In the genomic region with DNA sequence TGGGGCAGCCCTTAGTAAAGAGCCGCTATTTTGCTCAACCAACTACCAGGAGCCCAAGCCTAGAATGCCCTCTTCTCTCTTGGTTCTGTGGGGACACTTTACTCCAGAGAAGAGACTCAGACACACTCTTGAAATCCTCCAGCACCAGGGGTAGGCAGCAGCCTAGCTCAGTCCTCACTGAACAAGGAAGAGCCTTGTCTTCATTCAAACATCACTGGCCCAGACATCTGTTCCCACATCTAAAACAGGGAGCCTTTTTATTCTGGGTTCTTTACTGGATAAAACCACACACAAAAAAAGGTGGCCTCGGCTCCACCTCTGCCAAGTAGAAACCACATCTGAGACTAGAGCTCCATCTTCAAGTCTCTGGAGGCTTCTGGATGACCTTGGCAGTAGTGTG, we compare ENCODE assay signal across 16 mouse cellular contexts.
DNase-seq lines count a peak whose midpoint lies in the region; ATAC-seq and TF ChIP-seq lines count a peak whose summit lies in the region.
"Had no signal": no experiment of that assay in that cellular context is flagged by ENCODE, and none has a peak within 500 bp of the region (broad histone marks: within the 10 kb centered on the region; RNA-seq: fewer than 3 reads in every experiment).

No protein-coding gene starts in this region.

- TF ChIP-seq CTCF in left cerebral cortex, adult 2 months (IDR thresholded peaks at IDR 0.05) = no peak

- H3K4me3 ChIP-seq in left cerebral cortex, adult 2 months = no peak overlapping the region
- H3K4me3 ChIP-seq: forebrain, embryonic 15.5 days; hindbrain, embryonic 15.5 days had no signal

- peak; percentile 51 for ATAC-seq in frontal cortex, adult (ENCODE audit: low TSS enrichment)
- ATAC-seq: CD4-positive, CD25-positive, alpha-beta regulatory T cell, adult 4 months had no signal

- H3K27ac ChIP-seq in left cerebral cortex, adult 2 months = peak overlapping the region; percentile 59
- H3K27ac ChIP-seq: embryonic facial prominence, embryonic 12.5 days; embryonic facial prominence, embryonic 15.5 days; forebrain, embryonic 12.5 days; forebrain, embryonic 15.5 days; hindbrain, embryonic 12.5 days; hindbrain, embryonic 15.5 days had no signal

- DNase-seq in frontal cortex, postnatal 14 days (ENCODE audit: low spot score in 2 of 2) = no peak
- no peak for DNase-seq in left cerebral cortex, adult 2 months (ENCODE audit: extremely low spot score in 1 of 2, low spot score in 2 of 2)
- no peak for DNase-seq in left cerebral cortex, adult 18-20 months (ENCODE audit: low spot score in 2 of 2)
- DNase-seq in brain, adult 2 months (ENCODE audit: low read depth, low spot score) = peak; percentile 43
- DNase-seq in right cerebral cortex, postnatal 25 days = no peak
- DNase-seq: adrenal gland, adult 2 months; adrenal gland, postnatal 14 days; gastrocnemius, postnatal 25 days had no signal

- intact Hi-C loops in left cerebral cortex, adult 2 months (cut with DNase I) = no loop called here
